Mouse (Mus musculus) thymus, postnatal 4 days (tissue): Measurements from ENCODE around the gene Arhgdig.

Experiments used
- DNase-seq: peaks from one replicate; pipeline ENCODE4 v3.0.0; 2021

Gene Arhgdig

DNA sequence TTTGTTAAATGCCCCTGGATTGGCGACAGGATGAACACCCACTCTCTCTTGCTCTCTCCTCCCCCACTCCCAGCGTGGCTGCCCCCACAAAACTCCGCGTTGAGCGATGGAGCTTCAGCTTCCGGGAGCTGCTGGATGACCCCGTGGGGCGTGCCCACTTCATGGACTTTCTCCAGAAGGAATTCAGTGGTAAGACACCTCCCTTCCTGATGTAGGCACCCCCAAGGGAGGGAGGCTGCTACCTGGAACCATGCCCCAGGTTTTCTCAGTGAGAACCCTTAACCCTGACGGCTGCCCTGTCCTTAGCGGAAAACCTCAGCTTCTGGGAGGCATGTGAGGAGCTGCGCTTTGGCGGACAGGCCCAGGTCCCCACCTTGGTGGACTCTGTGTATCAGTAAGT lies at the start of gene Arhgdig:
Gene Arhgdig, minus strand, starts transcription at position 101 of the 400 bp plus-strand sequence.
- DNase-seq = no peak

DNA sequence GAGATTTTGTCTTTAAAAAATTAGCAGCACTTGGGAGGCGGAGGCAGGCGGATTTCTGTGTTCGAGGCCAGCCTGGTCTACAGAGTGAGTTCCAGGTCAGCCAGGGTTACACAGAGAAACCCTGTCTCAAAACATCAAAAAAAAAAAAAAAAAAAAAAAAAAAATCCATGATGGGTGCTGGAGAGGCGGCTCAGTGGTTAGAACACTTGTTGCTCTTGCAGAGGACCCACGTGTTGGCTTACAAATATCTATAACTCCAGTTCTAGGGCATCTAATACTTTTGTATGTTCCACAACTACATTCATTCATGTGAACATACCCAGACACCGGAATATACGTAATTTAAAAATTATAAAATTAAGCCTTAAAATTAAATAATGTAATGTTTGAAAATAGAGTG lies 47.7 kb upstream of the Arhgdig start:
- DNase-seq = no peak

DNA sequence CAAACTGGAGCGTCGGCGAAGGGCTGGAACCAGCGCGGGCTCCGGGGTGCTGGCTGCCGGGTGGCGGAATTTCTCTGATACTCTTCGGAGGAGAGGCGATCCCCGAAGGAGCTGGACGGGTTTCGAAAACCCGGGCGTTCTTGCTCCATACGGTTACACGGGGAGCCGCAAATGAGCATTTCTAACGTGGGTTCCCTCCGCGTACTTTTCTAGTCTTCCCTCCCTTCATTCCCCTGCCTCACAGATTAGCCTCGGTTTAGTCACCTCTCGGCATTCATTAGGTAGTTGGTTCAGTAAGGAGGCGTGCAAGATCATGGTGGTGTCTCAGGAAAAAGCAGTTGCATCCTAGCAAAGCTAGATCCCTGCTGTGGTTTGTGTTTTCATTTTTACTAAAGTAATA lies 45.8 kb upstream of the Arhgdig start:
- no peak for DNase-seq

DNA sequence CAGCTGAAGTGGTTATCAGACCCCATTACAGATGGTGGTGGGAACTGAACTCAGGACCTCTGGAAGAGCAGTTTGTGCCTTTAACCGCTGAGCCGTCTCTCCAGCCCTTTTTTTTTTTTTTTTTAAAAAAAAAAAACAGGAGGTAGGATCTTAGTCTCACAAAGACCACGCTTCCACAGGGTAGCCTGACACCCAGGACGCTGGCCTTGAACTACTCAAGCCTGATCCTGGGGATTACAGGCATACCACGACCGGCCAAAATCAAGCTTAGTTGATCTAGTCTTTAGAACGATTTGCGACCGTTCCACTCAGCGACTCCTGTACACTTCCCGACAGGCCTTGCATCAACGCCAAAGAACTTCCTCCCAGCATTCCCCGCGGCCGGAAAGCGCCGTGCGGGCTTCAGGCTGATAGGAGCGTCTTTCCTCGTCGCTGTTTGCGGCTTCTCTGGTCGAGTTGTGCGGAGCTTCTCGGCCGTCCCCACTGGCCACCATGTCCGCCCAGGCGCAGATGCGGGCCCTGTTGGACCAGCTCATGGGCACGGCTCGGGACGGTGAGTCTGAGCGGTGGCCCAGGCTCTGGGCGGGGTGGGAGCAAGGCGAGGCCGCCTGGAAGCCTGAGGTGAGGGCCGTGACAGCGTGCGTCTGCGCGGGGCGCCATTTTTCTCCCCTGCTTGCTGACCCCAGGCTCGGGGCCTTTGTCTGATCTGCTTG lies 45.1 kb upstream of the Arhgdig start, which contains the start of gene Luc7l:
Gene Luc7l, plus strand, starts transcription at position 358 of the 713 bp plus-strand sequence.
- DNase-seq = peak; percentile 91

DNA sequence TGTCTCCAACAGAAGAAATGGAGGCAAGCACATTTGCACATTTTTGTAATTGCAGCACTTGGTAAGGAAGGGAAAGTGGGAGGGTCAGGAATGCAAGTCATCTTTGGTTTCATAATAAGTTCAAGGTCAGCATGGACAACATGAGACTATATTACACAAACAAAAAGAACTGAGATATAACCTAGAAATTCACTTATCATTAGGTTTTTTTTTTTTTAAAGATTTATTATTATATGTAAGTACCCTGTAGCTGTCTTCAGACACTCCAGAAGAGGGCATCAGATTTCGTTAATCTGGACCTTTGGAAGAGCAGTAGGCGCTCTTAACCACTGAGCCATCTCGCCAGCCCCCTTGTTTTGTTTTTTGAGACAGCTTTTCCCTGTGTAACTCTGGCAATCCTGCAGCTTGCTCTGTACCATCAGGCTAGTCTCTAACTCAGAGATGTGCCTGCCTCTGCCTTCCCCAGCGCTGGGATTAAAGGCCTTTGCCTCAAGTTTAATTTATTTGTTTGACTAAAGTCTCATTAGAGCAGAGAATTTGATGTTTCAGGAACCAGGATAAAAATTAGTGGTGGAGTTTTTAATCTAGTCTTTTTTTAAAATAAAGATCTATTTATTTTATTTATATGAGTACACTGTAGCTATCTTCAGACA lies 44.4 kb upstream of the Arhgdig start:
- no peak for DNase-seq

DNA sequence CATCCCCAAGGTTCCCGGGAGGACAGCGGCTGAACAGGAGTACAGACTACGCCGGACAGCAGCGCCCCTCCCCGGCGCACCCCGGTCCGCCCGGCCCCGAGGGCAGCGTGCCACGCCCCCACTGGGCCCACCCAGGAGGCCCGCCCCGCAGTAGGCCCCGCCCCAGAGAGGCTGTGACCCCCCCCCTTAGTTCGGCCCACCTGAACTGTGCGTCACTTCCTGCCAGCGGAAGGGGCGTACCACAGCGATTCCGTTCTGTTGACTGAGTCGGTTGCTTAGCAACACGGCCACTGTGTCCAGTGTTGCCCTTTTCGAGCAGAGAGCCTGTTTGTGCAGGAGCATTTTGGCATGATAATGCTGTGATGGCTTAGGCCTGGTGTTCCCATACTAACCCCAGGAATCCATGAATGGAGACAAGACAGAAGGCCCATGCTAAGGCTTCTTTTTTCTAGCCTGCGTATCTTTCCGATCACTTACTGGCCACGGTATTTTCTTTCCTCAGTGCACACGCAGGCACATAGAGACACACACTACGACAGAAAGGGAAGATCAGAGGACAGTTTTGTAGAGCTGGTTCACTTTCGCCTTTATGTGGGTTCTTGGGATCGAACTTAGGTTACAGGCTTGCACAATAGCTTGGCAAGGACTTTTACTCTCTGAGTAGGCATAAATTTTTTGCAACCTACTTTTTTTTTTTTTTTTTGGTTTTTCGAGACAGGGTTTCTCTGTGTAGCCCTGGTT lies 36.7 kb upstream of the Arhgdig start, which contains the start of gene Fam234a:
Gene Fam234a, minus strand, starts transcription at position 142 of the 741 bp plus-strand sequence.
- peak; percentile 94 for DNase-seq

DNA sequence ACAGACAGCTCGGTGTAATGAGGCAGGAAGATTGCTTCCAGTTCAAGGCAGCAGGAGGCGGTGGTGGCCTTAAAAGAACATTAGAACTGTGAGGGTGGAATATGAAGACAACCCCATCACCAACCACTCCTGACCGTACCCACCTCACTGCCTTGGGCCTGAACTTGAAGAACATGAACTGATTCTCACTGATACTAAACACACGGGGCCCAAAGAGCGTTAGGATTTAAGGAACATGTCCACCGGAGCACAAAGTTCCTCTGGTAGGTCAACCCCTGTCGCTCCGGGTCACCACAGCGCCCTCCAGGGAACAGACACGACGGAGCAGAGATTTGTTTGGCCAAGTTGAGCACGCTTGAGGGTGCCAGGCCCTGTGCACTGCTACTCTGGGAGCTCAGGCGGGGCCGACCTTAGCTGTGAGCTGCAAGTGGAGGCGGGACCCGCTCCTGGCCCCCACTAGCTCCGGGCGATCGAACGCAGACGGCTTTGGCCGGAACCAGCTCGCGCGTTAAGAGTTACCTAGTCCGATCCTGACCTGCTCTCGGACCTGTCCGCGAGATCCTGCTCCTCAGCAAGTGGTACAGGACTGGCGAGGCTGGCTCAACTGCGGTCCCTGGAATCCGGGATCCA lies 36.0 kb upstream of the Arhgdig start:
- DNase-seq = peak; percentile 73

DNA sequence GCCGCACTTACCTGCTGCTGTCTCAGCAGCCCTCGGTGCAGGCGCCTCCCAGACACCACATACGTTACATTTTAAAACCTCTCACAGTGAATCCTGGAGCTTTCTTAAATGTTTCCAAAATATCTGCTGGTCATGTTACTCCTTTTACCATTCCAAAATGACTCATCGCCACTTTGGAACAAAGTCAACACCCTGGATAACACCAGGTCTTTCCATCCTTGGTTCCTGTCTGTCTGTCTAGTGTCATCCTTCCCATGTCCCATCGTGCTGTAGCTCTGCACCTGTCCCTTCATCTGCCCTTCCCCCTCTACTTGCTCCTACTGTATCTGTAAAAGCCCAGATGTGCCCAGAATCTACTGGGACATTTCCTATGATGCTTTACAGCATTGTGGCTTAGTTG lies 33.4 kb upstream of the Arhgdig start:
- DNase-seq = no peak

DNA sequence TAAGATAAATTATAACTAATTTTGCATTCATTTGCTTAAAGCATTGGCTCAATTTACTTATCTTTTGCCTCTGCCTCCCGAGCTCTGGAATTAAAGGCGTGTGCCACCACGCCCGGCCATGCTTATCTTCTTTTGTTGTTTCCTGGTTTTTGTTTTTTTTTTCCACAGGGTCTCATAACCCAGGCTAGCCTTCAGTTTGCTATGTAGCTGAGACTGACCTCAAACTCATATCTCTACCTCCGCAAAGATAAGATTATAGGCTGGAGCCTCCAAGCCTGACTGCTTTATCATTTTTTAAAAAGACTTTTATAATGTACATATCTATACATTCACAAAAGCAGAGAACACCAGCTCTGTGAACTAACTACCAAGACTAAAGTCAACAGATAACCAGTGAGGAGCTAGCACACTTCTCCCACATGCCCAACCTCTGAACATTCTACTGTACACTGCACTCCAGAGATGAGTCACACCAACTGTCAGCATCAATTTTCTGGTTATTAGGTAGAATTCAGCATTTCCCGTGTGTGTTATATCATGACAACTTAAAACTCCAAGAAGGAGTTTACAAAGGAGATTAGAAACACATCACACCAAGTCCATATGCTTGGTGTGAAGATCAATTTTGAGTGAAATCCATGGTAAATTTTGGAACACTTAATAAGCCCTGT lies 32.7 kb upstream of the Arhgdig start:
- DNase-seq = no peak

DNA sequence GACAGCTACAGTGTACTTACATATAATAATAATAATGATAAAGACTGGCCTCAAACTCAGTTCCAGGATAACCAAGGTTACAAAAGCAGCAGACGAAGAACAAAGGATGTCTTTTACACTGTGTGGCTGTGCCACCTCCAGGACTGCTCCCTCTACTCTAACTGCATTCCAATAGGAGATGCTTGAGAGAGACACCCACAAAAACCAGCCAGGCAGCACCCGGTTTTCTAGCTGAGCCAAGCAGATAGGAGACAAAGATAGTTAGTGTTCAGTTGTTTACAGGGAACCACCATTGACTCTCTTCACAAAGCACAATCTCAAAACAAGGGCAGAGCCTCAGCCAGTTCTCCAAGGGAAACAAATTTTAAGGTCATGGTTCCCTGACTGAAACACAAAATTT lies 32.0 kb upstream of the Arhgdig start:
- no peak for DNase-seq

DNA sequence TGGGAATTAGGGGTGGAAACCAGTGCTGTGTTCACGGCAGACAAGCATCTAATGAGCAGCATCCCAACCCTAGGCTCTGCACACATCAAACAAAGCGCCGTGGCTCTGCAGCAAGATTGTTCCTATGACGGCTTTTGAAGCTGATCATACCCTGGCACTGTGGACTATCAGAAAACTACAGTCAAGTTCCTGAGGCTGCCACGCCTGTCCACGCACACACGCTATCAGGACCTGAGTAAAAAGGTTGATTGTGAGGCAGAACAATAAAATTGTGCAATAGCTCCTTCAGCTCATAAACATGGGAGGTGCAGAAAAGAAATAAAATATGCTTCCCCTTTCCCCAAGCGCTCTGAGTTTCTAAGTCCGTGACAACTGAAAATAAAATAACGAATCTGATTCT lies 30.1 kb upstream of the Arhgdig start:
- no peak for DNase-seq

DNA sequence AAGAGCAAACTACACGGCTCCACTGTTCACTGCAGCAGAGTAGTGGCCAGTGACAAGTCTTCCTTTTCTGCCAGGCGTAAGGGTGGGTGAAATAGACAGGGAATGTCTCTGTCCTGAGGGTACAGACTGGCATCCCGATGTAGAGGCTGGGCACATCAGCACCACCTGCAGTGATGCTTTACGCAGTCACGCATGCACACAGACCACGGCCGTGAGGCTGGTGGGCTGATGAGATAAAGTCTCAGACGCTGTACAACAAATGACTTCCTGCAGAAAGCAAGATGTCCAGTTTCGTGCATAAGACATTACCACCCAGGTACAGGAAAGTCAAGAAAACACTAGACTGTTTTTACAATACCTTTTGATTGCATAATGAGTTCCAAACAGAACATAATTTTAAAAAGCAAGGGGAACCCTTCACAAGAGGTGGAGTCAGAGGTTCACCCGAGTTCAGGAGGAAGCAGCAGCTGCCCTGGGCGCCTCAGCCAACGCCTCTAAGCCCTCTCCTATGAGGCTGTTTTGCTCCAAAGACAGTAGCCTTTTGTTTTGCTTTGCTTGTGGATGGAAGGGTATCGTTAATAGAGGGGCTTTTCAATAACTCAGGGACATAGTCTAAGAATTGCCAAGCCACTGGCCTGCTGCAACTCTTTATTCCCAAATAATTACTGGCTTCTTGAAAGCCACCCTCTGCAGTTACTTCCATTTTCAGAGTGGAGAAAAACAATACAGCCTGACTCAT lies 27.7 kb upstream of the Arhgdig start:
- no peak for DNase-seq

DNA sequence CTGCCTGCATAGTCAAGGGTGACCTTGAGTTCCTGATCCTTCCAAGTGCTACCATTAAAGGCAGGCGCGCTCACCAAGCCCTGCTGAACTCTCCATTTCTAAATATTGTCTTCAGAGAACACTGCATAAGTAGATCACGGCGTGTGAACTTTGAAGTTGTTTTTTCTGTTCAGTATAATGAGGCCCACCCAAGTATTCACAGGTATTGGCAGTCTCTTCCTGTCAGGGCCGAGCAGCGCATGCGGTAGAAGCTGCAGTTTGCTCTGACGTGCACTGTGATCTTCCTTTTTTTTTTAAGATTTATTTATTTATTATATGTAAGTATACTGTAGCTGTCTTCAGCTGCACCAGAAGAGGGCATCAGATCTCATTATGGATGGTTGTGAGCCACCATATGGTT lies 26.8 kb upstream of the Arhgdig start:
- no peak for DNase-seq

DNA sequence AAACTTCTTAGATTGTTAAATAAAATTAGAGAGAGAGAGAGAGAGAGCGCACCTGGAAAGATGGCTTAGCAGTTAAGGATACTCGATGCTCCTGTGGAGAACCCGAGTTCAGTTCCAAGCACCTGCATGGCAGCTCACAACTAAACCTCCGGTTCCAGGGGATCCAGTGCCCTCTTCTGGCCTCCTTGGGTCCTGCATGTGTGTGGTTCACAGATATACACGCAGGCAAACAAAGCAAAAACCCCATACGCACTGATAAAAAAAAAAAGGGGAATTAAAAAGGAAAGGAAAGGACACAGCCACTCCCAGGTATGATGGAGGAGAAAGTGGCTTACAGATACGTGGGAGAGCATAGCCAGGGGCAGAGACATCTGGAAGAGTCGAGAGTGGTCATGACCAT lies 25.3 kb upstream of the Arhgdig start:
- DNase-seq = peak; percentile 61

DNA sequence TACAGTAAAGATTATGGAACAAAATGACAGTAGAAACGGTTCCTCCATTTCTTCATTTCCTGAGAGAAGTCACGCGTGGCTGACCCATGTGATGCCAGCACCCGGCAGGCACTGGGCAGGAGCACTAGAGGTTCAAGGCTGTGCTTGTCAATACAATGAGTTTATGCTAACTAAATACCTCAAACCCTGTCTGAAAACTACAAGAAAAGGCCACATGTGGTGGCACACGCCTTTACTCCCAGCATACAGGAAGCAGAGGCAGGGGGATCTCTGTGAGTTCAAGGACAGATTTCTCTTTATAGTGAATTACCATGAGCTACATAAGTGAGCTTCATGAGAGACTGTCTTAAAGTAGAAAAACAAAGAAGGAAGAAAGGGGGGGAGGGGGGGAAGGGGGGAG lies 23.6 kb upstream of the Arhgdig start:
- DNase-seq = no peak

DNA sequence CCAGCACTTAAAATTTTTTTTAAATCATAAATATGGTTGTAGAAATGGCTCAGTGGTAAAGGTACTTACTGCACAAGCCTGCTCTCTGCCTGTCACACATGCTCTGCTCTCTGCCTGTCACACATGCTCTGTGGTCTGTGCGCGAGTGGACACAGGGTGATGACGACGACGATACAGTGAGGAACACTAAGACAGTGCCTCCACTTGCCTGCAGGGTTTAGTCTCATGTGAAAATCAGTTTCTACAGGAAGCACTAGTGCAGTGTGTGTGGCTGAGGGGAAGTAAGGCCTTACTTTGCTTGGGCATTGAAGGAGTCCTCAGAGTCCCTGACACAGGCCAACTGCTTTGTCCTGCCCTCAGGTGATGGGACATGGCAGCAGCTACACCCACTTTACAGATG lies 22.2 kb upstream of the Arhgdig start:
- no peak for DNase-seq

DNA sequence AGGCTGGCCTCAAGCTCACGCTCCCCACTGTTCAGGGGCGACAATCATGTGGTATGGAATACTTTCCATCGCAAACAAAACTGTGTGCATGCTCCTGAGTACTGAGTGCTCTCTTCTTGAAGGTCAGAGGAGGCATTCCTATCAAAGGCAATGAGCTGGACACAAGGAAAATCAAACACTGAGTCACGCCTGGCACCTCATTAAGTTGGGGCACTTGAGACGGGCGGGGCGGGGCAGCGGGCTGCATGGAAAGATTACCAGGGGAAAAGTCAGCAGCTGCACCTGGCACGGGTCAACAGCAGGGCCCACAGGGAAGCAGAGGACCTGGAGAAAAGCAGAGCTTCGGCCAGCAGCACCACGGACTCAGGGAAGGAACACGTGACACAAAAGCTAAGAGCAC lies 17.6 kb upstream of the Arhgdig start:
- no peak for DNase-seq

DNA sequence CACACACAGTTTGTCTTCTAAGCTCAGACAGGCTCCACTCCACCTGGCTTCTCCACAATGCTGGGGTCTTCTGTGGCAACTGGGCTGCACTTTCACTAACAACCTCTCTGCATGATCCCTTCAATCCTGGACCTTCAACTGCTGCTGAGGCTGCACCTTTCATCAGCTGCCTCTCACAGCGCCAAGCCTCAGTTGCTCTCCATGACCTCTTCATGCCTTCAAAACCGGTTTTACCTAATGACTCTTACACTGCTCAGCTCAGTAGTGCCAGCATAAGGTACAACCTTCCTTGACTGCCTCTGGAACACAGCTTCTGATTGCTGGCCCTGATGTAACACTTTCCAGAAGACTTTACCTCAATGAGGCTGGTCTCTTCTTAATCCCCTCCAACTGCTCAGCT lies 13.9 kb upstream of the Arhgdig start:
- DNase-seq = no peak

DNA sequence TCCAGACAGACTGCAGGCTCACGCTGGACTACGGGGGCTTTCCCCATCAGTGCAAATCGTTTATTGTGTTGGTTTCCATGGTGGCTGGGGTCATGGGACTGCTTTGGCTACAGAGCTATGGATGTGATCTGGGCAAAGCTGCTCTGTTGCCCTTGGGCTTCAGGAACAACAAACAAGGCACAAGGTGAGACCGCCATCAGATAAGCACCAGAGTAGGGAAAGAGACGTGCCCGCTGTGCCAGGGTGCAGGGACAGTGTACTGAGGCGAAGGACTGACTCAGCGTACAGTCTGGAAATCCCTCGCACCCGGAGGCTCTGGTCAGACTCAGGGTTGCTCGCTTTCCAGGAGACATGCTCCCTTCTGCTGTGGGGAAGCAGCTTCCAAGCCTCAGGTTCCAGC lies 5.1 kb upstream of the Arhgdig start:
- DNase-seq = no peak

DNA sequence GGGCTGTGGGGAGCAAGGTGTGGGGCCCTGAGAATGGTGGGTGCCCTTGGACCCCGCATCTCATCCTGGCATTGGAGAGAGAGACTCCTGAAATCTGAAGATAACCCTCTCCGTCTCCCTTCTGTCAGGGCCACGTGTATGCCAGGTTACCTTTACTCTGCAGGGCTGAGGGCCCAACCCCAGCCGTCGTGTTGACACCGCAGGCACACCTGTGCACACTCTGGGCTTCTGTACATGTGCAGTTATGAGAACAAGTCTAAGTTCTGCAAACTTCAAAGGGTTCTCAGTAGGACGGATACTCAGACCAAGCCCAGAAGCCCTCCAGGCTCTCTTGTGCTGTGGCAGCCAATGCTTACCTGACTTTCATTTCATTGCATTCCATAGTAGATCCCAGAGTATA lies 4.7 kb upstream of the Arhgdig start:
- DNase-seq = no peak

DNA sequence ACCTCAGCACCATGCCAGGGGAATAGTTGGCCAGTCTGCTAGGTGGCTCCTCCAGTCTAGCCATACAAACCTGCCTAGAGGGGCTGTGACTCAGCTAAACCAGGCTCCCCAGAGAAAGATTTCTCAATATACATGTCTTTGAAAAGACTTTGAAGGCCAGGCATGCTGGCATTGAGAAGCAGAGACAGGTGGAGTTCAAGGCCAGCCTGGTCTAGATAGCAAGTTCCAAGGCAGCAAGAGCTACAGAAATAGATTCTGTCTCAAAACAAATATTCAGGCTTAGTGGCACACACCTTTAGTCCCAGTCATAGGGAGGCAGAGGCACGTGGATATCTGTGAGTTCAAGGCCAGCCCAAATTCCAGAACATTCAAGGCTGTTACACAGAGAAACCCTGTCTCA lies 1.2 kb downstream of the Arhgdig start:
- DNase-seq = no peak

DNA sequence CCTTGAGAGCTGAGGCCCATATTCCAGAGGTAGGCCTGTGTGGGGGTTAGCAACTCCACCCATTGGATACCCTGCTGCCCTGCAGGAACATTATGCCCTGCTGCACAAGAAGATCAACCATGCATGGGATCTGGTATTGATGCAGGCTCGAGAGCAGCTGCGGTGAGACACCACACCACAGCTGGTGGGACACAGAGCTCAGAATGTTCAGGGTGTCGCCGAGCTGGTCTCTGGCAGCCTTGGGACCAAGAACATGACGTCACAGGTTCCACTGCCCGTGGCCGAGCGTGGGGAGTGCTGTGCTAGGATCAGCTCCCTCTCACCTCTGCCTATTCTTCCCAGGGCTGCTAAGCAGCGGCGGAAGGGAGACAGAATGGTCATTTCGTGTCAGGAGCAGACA lies 2.8 kb downstream of the Arhgdig start:
- no peak for DNase-seq
